Mouse (Mus musculus) neutrophil, adult 59 days (primary cell): Measurements from ENCODE around the gene Sugct. TPM values are rescaled to one million over a fixed set of nuclear protein-coding genes. Genes with fewer than 3 reads are reported as not detected.

Experiments
- total RNA-seq, 2 experiments: library from RNA; stranded (reverse); gene quantifications; 1 replicate in 1 of 2; 2 replicates in 1 of 2; pipeline ENCODE4 v1.2.4; 2023

The Sugct gene
- not detected for total RNA-seq

DNA sequence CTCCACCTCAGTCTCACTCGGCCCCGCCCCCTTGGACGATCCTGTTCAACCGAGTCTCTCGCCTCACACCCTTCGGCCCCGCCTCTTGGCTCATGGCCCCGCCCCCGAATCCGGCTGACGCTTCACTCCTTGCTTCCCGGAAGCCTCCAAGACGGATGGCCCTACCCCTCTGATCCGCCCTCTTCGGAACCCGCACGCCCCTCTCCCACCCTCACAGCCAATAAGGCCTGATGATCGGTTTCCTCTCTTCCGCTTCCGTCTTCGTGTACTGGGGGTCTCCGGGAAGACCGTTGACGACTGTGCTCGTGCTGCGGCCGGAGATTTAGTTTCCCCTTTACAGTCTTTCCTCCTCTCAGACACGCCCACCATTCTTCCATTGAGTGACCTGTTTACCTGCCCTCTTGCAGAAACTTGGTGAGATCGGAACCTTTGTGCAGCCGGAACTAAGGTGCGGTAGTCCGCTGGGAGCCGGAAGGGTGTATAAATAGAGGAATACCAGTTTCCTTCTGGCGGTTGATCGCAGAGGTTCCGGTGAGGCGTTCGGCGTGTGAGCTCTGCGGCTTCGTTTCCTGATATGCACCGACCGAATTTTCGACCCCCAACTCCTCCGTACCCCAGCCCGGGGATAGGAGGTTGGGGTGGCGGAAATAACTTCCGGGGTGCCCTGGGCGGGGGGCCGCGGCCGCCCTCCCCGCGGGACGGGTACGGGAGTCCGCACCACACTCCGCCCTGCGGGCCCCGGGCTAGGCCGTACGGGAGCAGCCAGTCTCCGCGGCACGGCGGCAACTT, at the start of gene Sugct, which contains the start of gene Mplkip:
Sugct (minus strand) TSS at position 643 of the 789 bp plus-strand sequence.
Mplkip (plus strand) TSS at position 282 of the 789 bp plus-strand sequence.

Other genes with a start within 250 kb of the Sugct start
- 10 to 100 TPM; 15.3 to 25.9 TPM for gene Mplkip, start 361 bp downstream of the Sugct start, total RNA-seq
- gene Cdk13, start 109.5 kb upstream of the Sugct start, total RNA-seq = 10 to 100 TPM; 74.0 to 83.3 TPM
- gene Rala, start 248.7 kb upstream of the Sugct start, total RNA-seq = 10 to 100 TPM; 23.2 to 27.5 TPM